Mouse (Mus musculus) liver, embryonic 14.5 days (tissue): ENCODE measurements around the gene Tbx5. TPM values are rescaled to one million over a fixed set of nuclear protein-coding genes. Genes with fewer than 3 reads are reported as not detected.

ENCODE experiments used
- ATAC-seq: fragments of 200-750 bp; cut with Nextera tagmentation; 2 replicates; pipeline ENCODE4 v1.8.0; 2017; ENCODE audit warnings: moderate number of reproducible peaks, mild to moderate bottlenecking, moderate library complexity; ENCODE audit not compliant: insufficient read depth
- DNase-seq, 3 experiments: peaks; one replicate each; pipeline ENCODE4 v3.0.0-alpha.2; 2012 to 2013; ENCODE audit warnings: low read depth in 3 of 3, low spot score in 3 of 3
- H3K27ac ChIP-seq: fragments of 300-500 bp; sonication (generic); 2 replicates; pipeline ENCODE4 v1.5.1; 2014; ENCODE audit warnings: moderate library complexity, mild to moderate bottlenecking, control low read depth, inconsistent platforms
- H3K27me3 ChIP-seq: fragments of 300-500 bp; sonication (generic); 2 replicates; pipeline ENCODE4 v1.6.1; 2014; ENCODE audit warnings: mild to moderate bottlenecking, low read length, moderate library complexity; ENCODE audit not compliant: control insufficient read depth, insufficient read depth
- H3K36me3 ChIP-seq: fragments of 300-500 bp; sonication (generic); replicated peaks from 2 replicates; pipeline ENCODE4 v1.6.1; 2014; ENCODE audit warnings: low read depth; ENCODE audit not compliant: control insufficient read depth, insufficient read depth
- H3K4me1 ChIP-seq, 2 experiments: fragments of 200-500 bp in 1 of 2; fragments of 300-500 bp in 1 of 2; sonication (generic) in 1 of 2; replicated peaks; 2 replicates each; pipeline ENCODE4 v1.6.1; 2012 to 2014; ENCODE audit warnings: antibody characterized with exemption in 1 of 2, inconsistent platforms in 1 of 2, low read length in 1 of 2; ENCODE audit not compliant: control insufficient read depth in 2 of 2, insufficient read depth in 2 of 2
- H3K4me2 ChIP-seq: fragments of 300-500 bp; sonication (generic); 2 replicates; pipeline ENCODE4 v1.6.1; 2014; ENCODE audit warnings: low read depth, mild to moderate bottlenecking, control low read depth, moderate library complexity
- H3K4me3 ChIP-seq, 2 experiments: fragments of 200-500 bp in 1 of 2; fragments of 300-500 bp in 1 of 2; sonication (generic) in 1 of 2; 2 replicates each; pipeline ENCODE4 v1.5.1; 2012 to 2014; ENCODE audit warnings: low read depth in 2 of 2, low read length in 2 of 2, mild to moderate bottlenecking in 2 of 2, control low read depth in 1 of 2, inconsistent platforms in 1 of 2, moderate library complexity in 1 of 2; ENCODE audit not compliant: insufficient read depth in 1 of 2
- H3K9ac ChIP-seq: fragments of 300-500 bp; sonication (generic); replicated peaks from 2 replicates; pipeline ENCODE4 v1.6.1; 2014; ENCODE audit warnings: mild to moderate bottlenecking, control low read depth, moderate library complexity
- H3K9me3 ChIP-seq: fragments of 300-500 bp; sonication (generic); 2 replicates; pipeline ENCODE4 v1.6.1; 2016; ENCODE audit warnings: low read length, mixed read lengths; ENCODE audit not compliant: control insufficient read depth
- CTCF ChIP-seq: IDR thresholded peaks from 2 replicates; pipeline ENCODE4 v1.5.1; 2016; ENCODE audit warnings: antibody characterized with exemption, low read depth, control low read depth
- EP300 ChIP-seq: IDR thresholded peaks from 2 replicates; pipeline ENCODE4 v1.6.1; 2016; ENCODE audit warnings: antibody characterized with exemption, low read depth
- WGBS: fragments of 180-500 bp; shearing (Covaris S2); extraction: QIAGEN DNeasy Blood & Tissue Kit; methylation state at CpG from one replicate; pipeline ENCODE4 v1.1.7; 2014; ENCODE audit not compliant: insufficient replicate concordance; 5-methylcytosine and 5-hydroxymethylcytosine counted together
- polyA plus RNA-seq, 2 experiments: library from polyadenylated mRNA; depleted of rRNA in 1 of 2; stranded (reverse) in 1 of 2; unstranded in 1 of 2; fragments of >200 nt; fragmentation: Nextera tagmentation in 1 of 2; extraction: Ambion mirVana in 1 of 2; gene quantifications; 2 replicates each; pipeline versions ENCODE4 v1.2.1 to v1.2.3; 2012 to 2014

Tbx5 gene
- polyA plus RNA-seq, 2 experiments, result 0.01 to 0.03 TPM

DNA sequence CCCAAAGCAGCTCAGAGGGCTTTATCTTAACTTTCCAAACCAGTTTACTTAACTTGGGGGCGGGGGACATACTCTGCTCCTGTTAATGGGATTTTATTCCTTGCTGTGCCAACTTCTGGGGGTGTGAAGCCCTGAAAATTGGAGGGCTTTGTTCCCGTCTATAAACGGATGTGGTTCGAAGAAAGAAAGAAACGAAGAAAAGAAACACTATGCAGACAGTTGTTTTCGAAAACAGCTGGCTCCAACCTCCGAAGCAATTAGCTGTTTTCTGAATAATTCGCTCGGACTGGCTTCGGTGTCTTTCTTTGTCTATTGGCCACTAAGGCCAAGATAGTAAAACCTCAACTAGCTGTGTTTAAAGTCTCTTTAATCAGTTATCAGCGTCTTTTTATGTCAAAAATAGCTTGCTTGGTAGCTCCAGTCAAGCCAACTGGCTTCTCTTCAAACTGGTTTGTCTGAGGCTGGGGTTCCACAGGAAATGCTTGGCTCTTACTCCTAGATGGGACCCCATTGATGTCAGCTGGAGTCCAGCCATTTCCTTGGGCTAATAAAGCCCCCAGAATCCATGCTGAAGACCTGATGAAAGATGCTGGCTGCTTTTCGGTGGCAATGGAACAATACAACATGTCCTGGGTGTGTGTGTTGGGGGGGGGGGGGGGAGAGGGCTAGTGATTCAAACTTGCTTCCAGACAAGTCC, 21.3 kb upstream of the Tbx5 start:
- Histone ChIP-seq H3K27me3 (peaks cover 30% of the 10 kb centered on the region), H3K4me2 (no peak overlapping the region), H3K27ac (no peak overlapping the region), H3K9me3 (no peaks in the 10 kb centered on the region), H3K4me1 (no peaks in the 10 kb centered on the region), H3K4me3 (no peak overlapping the region), H3K36me3 (no peaks in the 10 kb centered on the region), H3K9ac (no peak overlapping the region)
- WGBS, result 48% methylated on average over 12 of the region's 12 CpGs
- DNase-seq (no peak), ATAC-seq (no peak)
- no peak for TF ChIP-seq CTCF

DNA sequence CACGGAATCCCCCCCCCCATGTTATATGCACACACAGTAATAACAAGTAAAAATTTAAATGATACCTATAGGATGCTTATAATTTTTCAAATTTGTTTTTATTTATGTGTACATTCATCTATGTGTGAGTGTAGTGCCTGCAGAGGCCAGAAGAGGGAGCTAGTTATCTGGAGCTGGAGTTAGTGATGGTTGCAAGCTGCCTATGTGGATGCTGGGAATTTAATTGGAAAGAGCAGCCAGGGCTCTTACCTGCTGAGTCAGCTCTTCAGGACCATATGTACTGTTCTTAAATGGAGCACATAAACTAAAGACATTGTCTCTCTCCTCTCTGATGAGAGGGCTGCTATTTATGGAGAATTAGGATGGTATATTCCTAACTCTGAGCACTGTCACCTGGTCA, 17.2 kb upstream of the Tbx5 start:
- TF ChIP-seq CTCF, result no peak; the same call in 1 of the 2 replicates
- TF ChIP-seq EP300, result no peak
- H3K9ac ChIP-seq, result no peak overlapping the region
- H3K36me3 ChIP-seq, result no peaks in the 10 kb centered on the region
- 38% methylated on average over 1 of the region's 1 CpGs for WGBS
- DNase-seq (no peak), ATAC-seq (no peak)
- no peak overlapping the region for H3K27ac ChIP-seq
- no peak overlapping the region for H3K4me2 ChIP-seq
- H3K4me1 ChIP-seq, result no peaks in the 10 kb centered on the region
- no peaks in the 10 kb centered on the region for H3K9me3 ChIP-seq
- H3K4me3 ChIP-seq, result no peak overlapping the region
- no peaks in the 10 kb centered on the region for H3K27me3 ChIP-seq

DNA sequence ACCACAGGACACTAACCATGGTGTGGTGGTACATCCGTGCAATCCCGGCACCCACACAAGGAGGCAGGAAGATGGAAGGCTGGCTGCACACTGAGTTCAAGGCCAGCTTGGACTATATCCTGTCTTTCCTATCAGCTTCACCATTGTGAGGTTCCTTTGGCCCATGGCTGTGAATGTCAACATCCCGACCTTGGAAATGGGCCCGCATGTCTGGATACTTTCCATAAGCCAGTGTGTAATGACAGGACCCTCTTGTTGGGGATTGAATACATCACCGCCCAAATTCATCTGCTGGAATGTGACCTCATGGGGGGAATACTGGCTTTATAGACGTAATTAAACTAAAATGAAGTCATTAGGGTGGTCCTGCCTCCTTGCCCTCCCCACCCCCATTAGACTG, 12.0 kb upstream of the Tbx5 start:
- TF ChIP-seq CTCF (no peak), EP300 (no peak)
- DNase-seq, result no peak
- 68% methylated on average over 6 of the region's 6 CpGs for WGBS
- H3K27me3 ChIP-seq, result no peaks in the 10 kb centered on the region
- H3K36me3 ChIP-seq, result no peaks in the 10 kb centered on the region
- no peaks in the 10 kb centered on the region for H3K9me3 ChIP-seq
- ATAC-seq, result no peak
- peaks cover 0 to 4% of the 10 kb centered on the region in 2 experiments; a peak in 2 of 4 replicates for H3K4me1 ChIP-seq
- H3K27ac ChIP-seq, result no peak overlapping the region
- H3K4me3 ChIP-seq, result no peak overlapping the region
- no peak overlapping the region for H3K4me2 ChIP-seq
- no peak overlapping the region for H3K9ac ChIP-seq

DNA sequence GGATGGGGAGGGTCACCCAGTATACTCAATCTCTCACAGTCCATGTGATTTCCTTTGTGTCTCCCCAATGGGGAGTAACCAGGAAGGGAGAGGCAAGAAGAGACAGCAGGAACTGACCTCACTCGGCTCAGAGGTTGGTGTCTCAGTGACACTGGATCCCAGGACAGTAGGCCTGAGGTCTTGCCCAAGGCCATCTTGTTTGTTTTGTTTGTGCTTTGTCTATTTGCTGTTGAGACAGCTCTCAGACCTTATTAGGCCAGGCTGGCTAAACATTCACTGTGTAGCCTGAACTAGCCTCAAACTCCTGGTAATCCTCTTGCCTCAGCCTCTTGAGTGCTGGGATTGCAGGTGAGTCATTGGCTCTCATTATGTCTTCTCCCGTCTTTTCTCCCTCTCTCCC, 11.0 kb upstream of the Tbx5 start:
- ATAC-seq (no peak), DNase-seq (no peak)
- Histone ChIP-seq H3K27me3 (no peaks in the 10 kb centered on the region), H3K4me2 (no peak overlapping the region), H3K9me3 (no peaks in the 10 kb centered on the region), H3K9ac (no peak overlapping the region), H3K4me3 (no peak overlapping the region), H3K4me1 (peaks cover 0 to 6% of the 10 kb centered on the region in 2 experiments; a peak in 2 of 4 replicates), H3K36me3 (no peaks in the 10 kb centered on the region), H3K27ac (no peak overlapping the region)
- no peak for TF ChIP-seq EP300
- TF ChIP-seq CTCF, result no peak
- 28% methylated on average over 2 of the region's 2 CpGs for WGBS

DNA sequence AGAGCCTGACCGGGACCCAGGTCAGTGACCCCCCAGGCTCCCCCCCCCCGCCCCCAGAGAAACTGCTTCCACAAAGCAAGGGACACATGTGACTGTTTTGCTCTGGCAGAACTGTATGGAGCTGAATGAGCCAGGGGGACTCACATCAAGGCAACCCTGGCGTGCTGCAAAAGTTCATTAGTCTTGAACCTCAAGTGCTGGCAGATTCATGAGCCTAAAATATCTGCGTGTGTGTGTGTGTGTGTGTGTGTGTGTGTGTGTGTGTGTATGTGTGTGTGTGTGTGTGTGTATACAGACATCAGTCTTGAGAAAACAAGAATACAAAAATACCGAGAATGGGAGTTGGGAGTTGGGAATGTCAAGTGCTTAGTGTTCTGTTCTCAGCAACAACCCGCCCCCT, 5.1 kb upstream of the Tbx5 start:
- ATAC-seq (no peak), DNase-seq (no peak)
- Histone ChIP-seq H3K9me3 (no peaks in the 10 kb centered on the region), H3K4me3 (no peak overlapping the region), H3K36me3 (no peaks in the 10 kb centered on the region), H3K4me2 (no peak overlapping the region), H3K9ac (no peak overlapping the region), H3K4me1 (peaks cover 0 to 6% of the 10 kb centered on the region in 2 experiments; a peak in 2 of 4 replicates), H3K27me3 (peaks cover 31% of the 10 kb centered on the region), H3K27ac (no peak overlapping the region)
- 50% methylated on average over 6 of the region's 6 CpGs for WGBS
- no peak for TF ChIP-seq EP300
- TF ChIP-seq CTCF, result no peak
